Mouse (Mus musculus): ENCODE data around the gene Tceal5. TPM values are rescaled to one million over a fixed set of nuclear protein-coding genes. Genes with fewer than 3 reads are reported as not detected.
"Not testable (repeated sequence)": the region's sequence is repeated elsewhere in the genome, so short reads cannot be mapped to it uniquely, and the experiment has no call there.

The Tceal5 gene
- 1 to 10 TPM in 1 of 2 experiments, not detected in 1; 2.3 TPM for total RNA-seq (2021)
- long read RNA-seq, experiment 1, result 0 reads
- long read RNA-seq, experiment 2, partial matches to known transcripts, result 0 of 1 reads
- long read RNA-seq, experiment 2, other reads (novel, unspliced or antisense), result 0 of 1 reads

- DNase-seq (ENCODE audit: low spot score in 2 of 2), result no peak
These were observed at the start of gene Tceal5 for GRCm38 (mm10) chrX:136203664-136204066. TSS of gene Tceal5 (minus strand) at chrX:136203876.

- DNase-seq (ENCODE audit: low spot score in 2 of 2), result no peak
These were observed 48.5 kb upstream of the Tceal5 start for GRCm38 (mm10) chrX:136252023-136252729.

GRCm38 (mm10) chrX:136249671-136250070 is 46.0 kb upstream of the Tceal5 start:
- no peak for DNase-seq (ENCODE audit: low spot score in 2 of 2)

- DNase-seq (ENCODE audit: low spot score in 2 of 2), result peak in 1 of 2 experiments; percentile 30
These were observed 45.1 kb upstream of the Tceal5 start for GRCm38 (mm10) chrX:136248811-136249210.

- DNase-seq (ENCODE audit: low spot score in 2 of 2), result peak in 1 of 2 experiments; percentile 7
These were observed 41.9 kb upstream of the Tceal5 start for GRCm38 (mm10) chrX:136245521-136246071.

- peak; percentile 60 to 62 for DNase-seq (ENCODE audit: low spot score in 2 of 2)
These were observed 41.0 kb upstream of the Tceal5 start, which contains the start of gene Tceal9 for GRCm38 (mm10) chrX:136244574-136245229. TSS of gene Tceal9 (plus strand) at chrX:136245079.

DNA sequence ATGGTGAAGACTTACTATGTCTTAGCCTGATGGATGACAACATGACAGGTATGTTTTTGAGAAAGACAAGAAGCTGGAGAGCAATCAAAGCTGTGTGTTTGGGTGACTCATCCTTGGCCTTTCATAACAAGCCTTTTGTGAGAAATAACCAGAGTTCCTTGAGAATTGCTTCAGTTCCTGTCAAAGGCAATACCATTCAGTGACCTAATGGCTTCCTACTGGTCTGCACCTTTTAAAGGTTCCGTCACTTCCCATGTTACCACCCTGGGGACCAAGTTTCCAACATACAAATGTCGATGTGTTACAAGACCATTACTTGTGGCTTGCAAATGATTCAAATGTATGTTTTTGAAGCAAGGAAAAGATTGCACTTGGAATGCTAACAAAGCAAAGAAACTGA is 39.5 kb upstream of the Tceal5 start:
- no peak for DNase-seq (ENCODE audit: low spot score in 2 of 2)

GRCm38 (mm10) chrX:136238118-136238517 is 34.4 kb upstream of the Tceal5 start:
- DNase-seq (ENCODE audit: low spot score in 2 of 2), result peak in 1 of 2 experiments; percentile 17

DNA sequence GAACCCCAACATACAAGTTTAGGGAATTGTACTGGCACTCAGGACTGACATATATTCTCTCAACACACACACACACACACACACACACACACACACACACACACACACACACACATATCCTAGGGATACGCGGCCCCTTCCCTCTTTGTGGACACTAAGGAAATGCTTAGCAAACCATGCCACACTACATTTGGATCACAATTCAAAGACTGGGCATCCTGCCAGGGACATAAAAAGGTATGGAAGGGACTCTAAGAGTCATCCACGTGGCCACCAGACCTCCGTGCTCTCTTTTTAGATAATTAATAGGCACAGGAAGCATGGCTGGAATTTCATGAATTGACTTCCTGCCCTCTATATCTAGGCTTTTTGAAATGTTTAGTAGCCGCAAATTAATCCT is 24.1 kb upstream of the Tceal5 start:
- no peak for DNase-seq (ENCODE audit: low spot score in 2 of 2)

DNA sequence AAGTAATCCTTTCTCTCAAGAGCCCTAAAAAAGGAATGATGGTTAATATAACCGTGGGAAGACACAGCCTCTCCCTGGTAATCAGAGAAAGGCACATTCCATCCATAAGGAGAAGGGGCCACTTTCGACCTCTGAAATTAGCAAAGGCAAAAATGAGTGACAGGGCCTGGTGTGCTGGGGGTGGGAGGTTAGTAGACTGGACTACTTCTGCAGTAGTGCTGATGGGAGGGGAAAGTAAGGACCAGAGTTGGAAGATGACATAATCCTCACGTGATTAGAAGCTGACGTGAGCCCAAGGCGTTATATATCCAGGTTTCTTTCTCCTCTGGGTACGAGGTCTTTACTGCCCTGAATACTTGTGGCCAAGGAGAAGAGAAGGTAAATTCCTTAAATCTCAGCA is 20.0 kb upstream of the Tceal5 start:
- no peak for DNase-seq (ENCODE audit: low spot score in 2 of 2)

DNA sequence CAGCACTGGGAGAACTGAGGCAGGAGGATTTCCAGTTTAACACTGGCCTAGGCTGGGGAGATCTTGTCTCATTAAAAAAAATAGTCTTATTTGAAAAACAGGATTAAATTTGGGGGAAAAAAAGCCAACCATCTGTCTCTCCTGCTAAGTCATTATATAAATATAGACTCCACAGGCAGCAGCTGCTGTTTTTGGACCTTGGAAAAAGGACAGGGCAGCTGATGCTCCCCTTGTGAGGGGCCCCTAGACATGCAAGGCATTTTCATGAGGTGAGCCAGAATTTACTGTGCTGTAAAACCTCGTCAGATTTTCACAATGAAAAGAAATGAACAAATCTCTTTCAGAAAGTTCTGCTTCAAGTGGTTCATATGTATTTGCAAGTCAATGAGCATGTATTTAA is 12.6 kb upstream of the Tceal5 start:
- no peak for DNase-seq (ENCODE audit: low spot score in 2 of 2)

GRCm38 (mm10) chrX:136214729-136215677 is 11.3 kb upstream of the Tceal5 start, which contains the start of the genes Tceal7 and Bex1:
TSS of gene Tceal7 (plus strand) at chrX:136214779.
TSS of gene Bex1 (minus strand) at chrX:136215513.
- not testable (repeated sequence) for DNase-seq (ENCODE audit: low spot score in 2 of 2)

- DNase-seq (ENCODE audit: low spot score in 2 of 2), result no peak
These were observed 9.7 kb upstream of the Tceal5 start for GRCm38 (mm10) chrX:136213396-136213795.

DNA sequence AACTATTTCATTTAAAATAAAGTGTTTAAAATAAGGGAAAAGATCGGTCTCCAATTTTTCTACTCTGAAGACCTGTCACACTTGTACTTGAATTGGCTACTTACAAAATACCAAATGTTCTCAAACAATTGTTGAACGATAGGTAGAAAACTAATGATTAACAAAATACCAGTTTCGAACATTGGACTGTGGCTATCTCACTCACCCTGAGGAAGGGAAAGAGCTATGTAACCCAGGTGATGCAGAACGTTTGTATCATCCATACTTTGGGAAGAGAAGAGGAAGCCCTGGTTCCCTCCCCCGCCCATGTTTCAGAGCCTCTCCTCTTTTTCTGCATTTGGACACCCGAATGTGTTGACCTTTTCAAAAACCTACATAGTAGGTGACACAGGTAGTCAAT is 730 bp upstream of the Tceal5 start:
- no peak for DNase-seq (ENCODE audit: low spot score in 2 of 2)

DNA sequence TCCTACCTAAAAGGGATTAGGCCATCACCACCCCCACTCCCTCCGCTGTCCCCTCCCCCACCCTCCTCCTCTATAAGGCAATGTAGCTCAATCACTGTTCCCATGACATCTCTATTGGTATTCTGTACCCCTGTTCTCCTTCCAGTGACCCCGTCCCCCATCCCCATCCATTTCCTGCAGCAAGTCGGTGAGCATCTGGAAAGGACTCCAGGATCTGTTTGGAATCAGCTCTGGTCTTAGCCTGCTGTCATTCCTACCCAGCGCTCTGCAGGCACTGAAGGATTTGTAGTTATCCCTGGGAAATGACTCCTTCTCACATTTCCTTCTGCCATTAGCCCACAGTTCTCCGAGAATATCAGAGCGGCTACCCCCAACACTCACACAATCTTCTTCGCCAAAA is 419 bp downstream of the Tceal5 start:
- DNase-seq (ENCODE audit: low spot score in 2 of 2), result no peak

- DNase-seq (ENCODE audit: low spot score in 2 of 2), result peak; percentile 31
These were observed 6.8 kb downstream of the Tceal5 start for GRCm38 (mm10) chrX:136196873-136197272.

- no peak for DNase-seq (ENCODE audit: low spot score in 2 of 2)
These were observed 8.3 kb downstream of the Tceal5 start for GRCm38 (mm10) chrX:136195193-136195944.

- no peak for DNase-seq (ENCODE audit: low spot score in 2 of 2)
These were observed 20.6 kb downstream of the Tceal5 start for GRCm38 (mm10) chrX:136183107-136183506.

DNA sequence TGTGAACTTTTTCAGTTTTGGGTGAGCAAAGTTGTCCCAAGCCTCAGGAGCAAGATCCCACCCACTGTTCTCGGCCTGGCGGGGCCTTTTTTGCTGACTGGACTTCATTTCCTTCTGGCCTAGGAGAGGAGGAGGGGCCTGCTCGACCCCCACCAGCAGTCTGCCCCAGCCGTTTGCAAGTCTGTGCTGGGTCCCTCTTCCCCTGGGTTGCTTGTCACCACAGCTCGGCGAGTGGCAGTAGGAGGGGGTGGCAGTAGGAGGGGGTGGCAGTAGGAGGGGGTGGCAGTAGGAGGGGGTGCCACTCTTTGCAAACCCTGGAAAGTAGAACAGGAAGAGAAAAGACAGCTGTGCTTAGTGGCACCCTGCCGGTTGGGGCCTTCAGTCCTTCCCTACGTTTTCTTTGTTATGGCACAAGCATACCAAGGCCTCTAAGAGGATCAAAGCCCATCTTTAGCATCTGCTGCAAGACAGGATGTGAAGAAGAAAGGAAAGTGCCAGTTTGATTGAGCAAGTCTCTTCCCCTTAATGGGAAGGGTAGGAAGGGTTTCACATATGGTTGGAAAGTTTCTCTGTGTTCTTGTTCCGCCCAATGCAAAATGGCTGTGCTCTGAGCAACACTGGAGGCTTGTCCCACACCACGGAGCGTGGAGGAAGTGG is 22.7 kb downstream of the Tceal5 start:
- no peak for DNase-seq (ENCODE audit: low spot score in 2 of 2)
